Mouse (Mus musculus): ENCODE data around the gene Slc41a1. TPM values are rescaled to one million over a fixed set of nuclear protein-coding genes. Genes with fewer than 3 reads are reported as not detected.
"Not testable (repeated sequence)": the region's sequence is repeated elsewhere in the genome, so short reads cannot be mapped to it uniquely, and the experiment has no call there.

Gene Slc41a1
- 0.96 and 1.3 TPM in 2 replicates for total RNA-seq (2015; ENCODE audit: low replicate concordance)
- total RNA-seq (2017; ENCODE audit: low replicate concordance) = 0.56 TPM in 1 of 2 replicates, not detected in the other

- ATAC-seq (replicated peaks; ENCODE audit: low FRiP score, poor library complexity, severe bottlenecking) = no peak
These were observed at the start of gene Slc41a1 for GRCm38 (mm10) chr1:131827207-131827786. Gene Slc41a1 (plus strand): TSS chr1:131827493.

GRCm38 (mm10) chr1:131794591-131794990 is 32.7 kb upstream of the Slc41a1 start:
- no peak for ATAC-seq (replicated peaks; ENCODE audit: low FRiP score, poor library complexity, severe bottlenecking)

GRCm38 (mm10) chr1:131795171-131795570 is 32.1 kb upstream of the Slc41a1 start:
- no peak for ATAC-seq (replicated peaks; ENCODE audit: low FRiP score, poor library complexity, severe bottlenecking)

GRCm38 (mm10) chr1:131797202-131797909 is 29.9 kb upstream of the Slc41a1 start, which contains the start of gene Pm20d1:
Gene Pm20d1 (plus strand): TSS chr1:131797381.
- ATAC-seq (replicated peaks; ENCODE audit: low FRiP score, poor library complexity, severe bottlenecking) = no peak

GRCm38 (mm10) chr1:131800001-131800400 is 27.3 kb upstream of the Slc41a1 start:
- ATAC-seq (replicated peaks; ENCODE audit: low FRiP score, poor library complexity, severe bottlenecking) = no peak

- ATAC-seq (replicated peaks; ENCODE audit: low FRiP score, poor library complexity, severe bottlenecking) = no peak
These were observed 26.2 kb upstream of the Slc41a1 start for GRCm38 (mm10) chr1:131801071-131801470.

GRCm38 (mm10) chr1:131802652-131803051 is 24.6 kb upstream of the Slc41a1 start:
- no peak for ATAC-seq (replicated peaks; ENCODE audit: low FRiP score, poor library complexity, severe bottlenecking)

GRCm38 (mm10) chr1:131804166-131804565 is 23.1 kb upstream of the Slc41a1 start:
- no peak for ATAC-seq (replicated peaks; ENCODE audit: low FRiP score, poor library complexity, severe bottlenecking)

GRCm38 (mm10) chr1:131808986-131809385 is 18.3 kb upstream of the Slc41a1 start:
- no peak for ATAC-seq (replicated peaks; ENCODE audit: low FRiP score, poor library complexity, severe bottlenecking)

- ATAC-seq (replicated peaks; ENCODE audit: low FRiP score, poor library complexity, severe bottlenecking) = no peak
These were observed 17.6 kb upstream of the Slc41a1 start for GRCm38 (mm10) chr1:131809651-131810050.

- no peak for ATAC-seq (replicated peaks; ENCODE audit: low FRiP score, poor library complexity, severe bottlenecking)
These were observed 15.9 kb upstream of the Slc41a1 start for GRCm38 (mm10) chr1:131811393-131811792.

- ATAC-seq (replicated peaks; ENCODE audit: low FRiP score, poor library complexity, severe bottlenecking) = no peak
These were observed 15.3 kb upstream of the Slc41a1 start for GRCm38 (mm10) chr1:131812006-131812405.

GRCm38 (mm10) chr1:131812631-131813295 is 14.5 kb upstream of the Slc41a1 start:
- no peak for ATAC-seq (replicated peaks; ENCODE audit: low FRiP score, poor library complexity, severe bottlenecking)

- no peak for ATAC-seq (replicated peaks; ENCODE audit: low FRiP score, poor library complexity, severe bottlenecking)
These were observed 13.6 kb upstream of the Slc41a1 start for GRCm38 (mm10) chr1:131813731-131814130.

- ATAC-seq (replicated peaks; ENCODE audit: low FRiP score, poor library complexity, severe bottlenecking) = no peak
These were observed 13.1 kb upstream of the Slc41a1 start for GRCm38 (mm10) chr1:131814191-131814590.

- no peak for ATAC-seq (replicated peaks; ENCODE audit: low FRiP score, poor library complexity, severe bottlenecking)
These were observed 10.4 kb upstream of the Slc41a1 start for GRCm38 (mm10) chr1:131816886-131817285.

- not testable (repeated sequence) for ATAC-seq (replicated peaks; ENCODE audit: low FRiP score, poor library complexity, severe bottlenecking)
These were observed 6.9 kb upstream of the Slc41a1 start for GRCm38 (mm10) chr1:131820353-131820752.

- ATAC-seq (replicated peaks; ENCODE audit: low FRiP score, poor library complexity, severe bottlenecking) = no peak
These were observed 6.4 kb upstream of the Slc41a1 start for GRCm38 (mm10) chr1:131820887-131821328.

- no peak for ATAC-seq (replicated peaks; ENCODE audit: low FRiP score, poor library complexity, severe bottlenecking)
These were observed 5.0 kb upstream of the Slc41a1 start for GRCm38 (mm10) chr1:131822292-131822691.

GRCm38 (mm10) chr1:131822856-131823492 is 4.3 kb upstream of the Slc41a1 start:
- ATAC-seq (replicated peaks; ENCODE audit: low FRiP score, poor library complexity, severe bottlenecking) = no peak

Measured in erythroblast, adult 5-6 weeks (primary cell).